Mouse (Mus musculus) urinary bladder, postnatal 4 days (tissue): ENCODE results near the gene Fam183b.
"Not testable (repeated sequence)": the region's sequence is repeated elsewhere in the genome, so short reads cannot be mapped to it uniquely, and the experiment has no call there.

Experiments
- DNase-seq, 2 experiments: peaks; one replicate each; pipeline ENCODE4 v3.0.0; 2021 to 2022; ENCODE audit warnings: low spot score in 2 of 2

The Fam183b gene

DNA sequence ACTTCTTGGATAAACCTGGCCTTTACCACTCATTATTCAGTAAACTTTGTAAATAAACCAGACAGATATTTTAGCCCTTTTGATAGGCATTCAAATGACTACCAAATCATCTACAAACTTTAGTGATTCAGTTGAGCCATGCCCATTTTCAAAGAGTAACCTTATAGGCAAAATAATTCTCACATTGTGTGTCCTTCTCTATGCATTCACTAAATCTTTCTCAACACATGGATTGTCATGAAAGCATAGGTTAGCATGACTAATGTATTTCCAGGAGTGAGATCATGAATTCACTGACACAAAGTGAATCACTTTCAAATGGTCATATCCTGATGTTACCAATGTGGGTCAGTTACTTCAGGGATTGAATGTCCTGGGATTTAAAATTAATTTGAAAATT lies 28.9 kb downstream of the Fam183b start, which contains the start of gene Olfr315:
Gene Olfr315 (plus strand): TSS at position 301 of the 400 bp plus-strand sequence.
- DNase-seq: no peak

DNA sequence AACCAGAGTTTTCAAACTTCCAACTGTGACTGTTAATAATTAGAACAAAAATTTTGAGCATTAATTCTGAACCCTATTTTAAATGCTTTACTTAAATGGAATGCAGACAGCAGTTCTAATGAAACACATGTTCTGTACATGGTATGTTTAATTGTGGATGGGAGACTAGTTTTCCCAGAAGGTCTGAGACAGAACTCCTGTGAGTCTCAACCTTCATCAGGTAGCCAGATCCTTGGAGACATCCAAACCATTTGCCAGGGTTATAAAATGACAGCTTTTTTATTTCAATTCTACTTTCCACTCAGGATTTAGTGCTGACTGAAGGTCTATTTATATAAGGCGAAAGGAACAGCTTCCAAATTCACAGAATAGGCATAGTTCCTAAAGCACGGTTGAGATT lies 49.3 kb downstream of the Fam183b start, which contains the start of gene Olfr316:
Gene Olfr316 (plus strand): TSS at position 301 of the 400 bp plus-strand sequence.
- DNase-seq: no peak

DNA sequence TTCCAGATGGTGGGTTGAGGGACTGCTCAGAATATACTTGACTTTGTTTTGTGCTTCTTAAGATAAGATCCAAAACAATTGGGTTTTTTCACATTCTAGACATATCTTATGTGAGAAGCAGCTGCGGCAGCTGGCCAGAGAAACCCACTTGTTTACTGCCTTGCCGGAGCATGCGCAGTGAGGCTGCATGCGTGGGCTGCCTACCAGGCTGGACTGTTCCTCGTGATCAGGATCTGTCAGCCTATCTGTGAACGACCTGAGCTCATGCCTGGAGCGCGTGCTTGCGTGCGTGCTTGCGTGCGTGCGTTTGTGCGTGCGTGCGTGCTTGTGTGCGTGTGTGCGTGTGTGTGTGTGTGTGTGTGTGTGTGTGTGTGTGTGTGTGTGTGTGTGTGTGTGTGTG lies 50.7 kb downstream of the Fam183b start:
- DNase-seq: not testable (repeated sequence)
